ENCODE assay signal across 8 mouse cellular contexts in the genomic region with DNA sequence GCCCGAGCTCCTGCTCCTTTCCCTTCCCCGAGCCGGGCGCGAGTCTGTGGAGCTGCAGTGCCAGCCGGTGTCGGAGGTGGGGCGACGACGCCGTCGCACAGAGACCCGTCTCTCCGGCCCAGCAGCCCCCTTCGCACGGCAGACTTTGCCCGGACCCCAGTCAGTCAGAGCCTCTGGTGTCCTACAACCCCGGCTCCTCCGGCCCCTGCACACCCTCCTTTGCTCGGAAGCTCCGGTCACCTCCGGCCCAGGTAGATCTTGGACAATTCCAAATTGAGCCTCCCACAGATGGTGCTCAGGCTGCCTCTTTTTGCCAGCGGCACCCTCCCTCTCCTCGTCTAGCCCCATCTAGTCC. TPM values are rescaled to one million over a fixed set of nuclear protein-coding genes. Genes with fewer than 3 reads are reported as not detected.
DNase-seq lines count a peak whose midpoint lies in the region; ATAC-seq and TF ChIP-seq lines count a peak whose summit lies in the region.

No protein-coding gene starts in this region.

- no peak for ATAC-seq in heart, embryonic 13.5 days (ENCODE audit: extremely low read depth, insufficient number of reproducible peaks, low FRiP score, low TSS enrichment)
- no peak; the same call in 1 of the 2 replicates for ATAC-seq in forebrain, embryonic 15.5 days (replicated peaks)
- ATAC-seq in liver, embryonic 16.5 days (ENCODE audit: low read depth) = no peak

- no peak for TF ChIP-seq CTCF in E14TG2a.4 (conservative IDR thresholded peaks at IDR 0.05; ENCODE audit: low read length)

- peak overlapping the region; percentile 73 for H3K4me2 ChIP-seq in heart, embryonic 13.5 days
- H3K4me2 ChIP-seq in forebrain, embryonic 15.5 days (replicated peaks) = peak overlapping the region; percentile 74
- H3K4me2 ChIP-seq in liver, embryonic 16.5 days (ENCODE audit: low read depth, low read length) = peak overlapping the region; percentile 93

- H3K9me3 ChIP-seq in heart, embryonic 13.5 days = no peaks in the 10 kb centered on the region
- H3K9me3 ChIP-seq in E14TG2a.4 (ENCODE audit: low read length) = no peaks in the 10 kb centered on the region
- H3K9me3 ChIP-seq in forebrain, embryonic 15.5 days = no peaks in the 10 kb centered on the region
- H3K9me3 ChIP-seq in liver, embryonic 16.5 days (replicated peaks; ENCODE audit: control insufficient read depth, low read length) = no peaks in the 10 kb centered on the region

- H3K27me3 ChIP-seq in heart, embryonic 13.5 days (replicated peaks) = peaks cover 71% of the 10 kb centered on the region
- H3K27me3 ChIP-seq in E14TG2a.4 (ENCODE audit: insufficient read depth, low read length) = peaks cover 50% of the 10 kb centered on the region
- peaks cover 9% of the 10 kb centered on the region; the same call in 1 of the 2 replicates for H3K27me3 ChIP-seq in forebrain, embryonic 15.5 days
- H3K27me3 ChIP-seq in liver, embryonic 16.5 days (ENCODE audit: control insufficient read depth, insufficient read depth, low read depth, low read length) = peaks cover 77% of the 10 kb centered on the region

- 0 out of 2 replicates have a peak overlapping the region, but pooled peaks have one; percentile 16 for H3K9ac ChIP-seq in heart, embryonic 13.5 days
- peak overlapping the region; percentile 69 for H3K9ac ChIP-seq in forebrain, embryonic 15.5 days (replicated peaks)
- no peak overlapping the region for H3K9ac ChIP-seq in liver, embryonic 16.5 days (ENCODE audit: low read depth, low read length)

- H3K36me3 ChIP-seq in heart, embryonic 13.5 days = peaks cover 25% of the 10 kb centered on the region
- peaks cover 25% of the 10 kb centered on the region for H3K36me3 ChIP-seq in E14TG2a.4 (ENCODE audit: insufficient read depth, low read length)
- peaks cover 33% of the 10 kb centered on the region for H3K36me3 ChIP-seq in forebrain, embryonic 15.5 days
- no peaks in the 10 kb centered on the region for H3K36me3 ChIP-seq in liver, embryonic 16.5 days (ENCODE audit: control insufficient read depth, insufficient read depth)

- peak overlapping the region; percentile 69 for H3K4me3 ChIP-seq in heart, embryonic 13.5 days
- peak overlapping the region; percentile 96 for H3K4me3 ChIP-seq in E14TG2a.4 (replicated peaks; ENCODE audit: low read length)
- peak overlapping the region; percentile 75 for H3K4me3 ChIP-seq in forebrain, embryonic 15.5 days
- peak overlapping the region; percentile 73 for H3K4me3 ChIP-seq in liver, embryonic 16.5 days (ENCODE audit: low read depth, low read length)

- DNase-seq in heart, adult 11 months = no peak
- no peak for DNase-seq in urinary bladder, postnatal 25 days (ENCODE audit: low spot score)
- DNase-seq in cerebellum, adult 9-11 months = no peak
- no peak for DNase-seq in cerebellum, postnatal 10 days

- peaks cover 24% of the 10 kb centered on the region for H3K4me1 ChIP-seq in heart, embryonic 13.5 days
- H3K4me1 ChIP-seq in E14TG2a.4 (replicated peaks; ENCODE audit: low read depth, low read length) = peaks cover 74% of the 10 kb centered on the region
- peaks cover 50% of the 10 kb centered on the region for H3K4me1 ChIP-seq in forebrain, embryonic 15.5 days
- peaks cover 10% of the 10 kb centered on the region for H3K4me1 ChIP-seq in liver, embryonic 16.5 days (ENCODE audit: control insufficient read depth, low read depth, low read length)

- H3K27ac ChIP-seq in heart, embryonic 13.5 days (replicated peaks) = no peak overlapping the region
- peak overlapping the region; percentile 83 for H3K27ac ChIP-seq in forebrain, embryonic 15.5 days (replicated peaks)
- no peak overlapping the region for H3K27ac ChIP-seq in liver, embryonic 16.5 days (ENCODE audit: low read length)

- 1% methylated on average over 24 of the region's 24 CpGs for WGBS in heart, embryonic 13.5 days
- WGBS in forebrain, embryonic 15.5 days = under 1% methylated on average over 24 of the region's 24 CpGs
- 4% methylated on average over 21 of the region's 24 CpGs for WGBS in liver, embryonic 16.5 days (ENCODE audit: insufficient replicate concordance)

RNA-seq across cellular contexts. Expression of gene Tmem198, which starts 0.3 kb away (rescaled TPM):
- polyA plus RNA-seq in heart, embryonic 13.5 days (2015; fragmentation: Nextera tagmentation; extraction: Ambion mirVana) = 0.43 and 0.49 TPM in 2 replicates
- polyA plus RNA-seq in forebrain, embryonic 15.5 days (2015; fragmentation: Nextera tagmentation; extraction: Ambion mirVana) = 53.4 and 55.4 TPM in 2 replicates
- 0.06 and 0.07 TPM in 2 replicates for polyA plus RNA-seq in liver, embryonic 16.5 days (2015; fragmentation: Nextera tagmentation; extraction: Ambion mirVana)

RNA-seq across cellular contexts. Expression of gene Chpf, which starts 0.5 kb away (rescaled TPM):
- polyA plus RNA-seq in heart, embryonic 13.5 days (2015; fragmentation: Nextera tagmentation; extraction: Ambion mirVana) = 26.0 and 28.6 TPM in 2 replicates
- 28.9 and 29.2 TPM in 2 replicates for polyA plus RNA-seq in forebrain, embryonic 15.5 days (2015; fragmentation: Nextera tagmentation; extraction: Ambion mirVana)
- polyA plus RNA-seq in liver, embryonic 16.5 days (2015; fragmentation: Nextera tagmentation; extraction: Ambion mirVana) = 2.6 and 3.1 TPM in 2 replicates

RNA-seq across cellular contexts. Expression of gene Obsl1, which starts 26.6 kb away (rescaled TPM):
- polyA plus RNA-seq in heart, embryonic 13.5 days (2015; fragmentation: Nextera tagmentation; extraction: Ambion mirVana) = 91.0 and 93.0 TPM in 2 replicates
- 21.7 and 21.9 TPM in 2 replicates for polyA plus RNA-seq in forebrain, embryonic 15.5 days (2015; fragmentation: Nextera tagmentation; extraction: Ambion mirVana)
- 4.0 and 6.3 TPM in 2 replicates for polyA plus RNA-seq in liver, embryonic 16.5 days (2015; fragmentation: Nextera tagmentation; extraction: Ambion mirVana)

RNA-seq across cellular contexts. Expression of gene Inha, which starts 27.3 kb away (rescaled TPM):
- polyA plus RNA-seq in heart, embryonic 13.5 days (2015; fragmentation: Nextera tagmentation; extraction: Ambion mirVana) = 5.5 and 6.0 TPM in 2 replicates
- polyA plus RNA-seq in forebrain, embryonic 15.5 days (2015; fragmentation: Nextera tagmentation; extraction: Ambion mirVana) = 13.8 and 15.0 TPM in 2 replicates
- 0.63 and 0.90 TPM in 2 replicates for polyA plus RNA-seq in liver, embryonic 16.5 days (2015; fragmentation: Nextera tagmentation; extraction: Ambion mirVana)

RNA-seq across cellular contexts. Expression of gene Asic4, which starts 29.4 kb away (rescaled TPM):
- 0.28 and 0.31 TPM in 2 replicates for polyA plus RNA-seq in heart, embryonic 13.5 days (2015; fragmentation: Nextera tagmentation; extraction: Ambion mirVana)
- polyA plus RNA-seq in forebrain, embryonic 15.5 days (2015; fragmentation: Nextera tagmentation; extraction: Ambion mirVana) = 2.8 and 4.1 TPM in 2 replicates
- polyA plus RNA-seq in liver, embryonic 16.5 days (2015; fragmentation: Nextera tagmentation; extraction: Ambion mirVana) = 0.06 TPM in 1 of 2 replicates, not detected in the other

Comparison
In these comparisons a context has a peak if more than half of its experiments do, and no peak if none do; other contexts are left out.
1. RNA of gene Tmem198, which starts 0.3 kb away (polyA plus RNA-seq): 53.4 to 55.4 TPM in forebrain, embryonic 15.5 days; 0.43 to 0.49 TPM in heart, embryonic 13.5 days and 0.06 to 0.07 TPM in liver, embryonic 16.5 days; every median in the first group is over 10 times any median in the second.
2. Peak in every context shown above with its lines, with median percentiles within 50 percentile points of each other: H3K4me2 ChIP-seq and H3K4me3 ChIP-seq.